Mouse (Mus musculus) gastrocnemius, postnatal 36 days (tissue): ENCODE measurements around the gene Fabp6. TPM values are rescaled to one million over a fixed set of nuclear protein-coding genes. Genes with fewer than 3 reads are reported as not detected.
A peak's percentile ranks its signal among the peaks of the same experiment; 100 is the strongest.

Source experiments
- DNase-seq, 2 experiments: peaks; one replicate each; pipeline ENCODE4 v3.0.0; 2022
- intact Hi-C: fragments of 180-260 bp; cut with DNase I; formaldehyde crosslinking; loops from one replicate; pipeline ENCODE4 v1.15.1; 2025
- total RNA-seq, 2 experiments: library from RNA; stranded (reverse); gene quantifications; 2 replicates each; pipeline ENCODE4 v1.2.3; 2021

Fabp6 gene
- total RNA-seq, 2 experiments from 2014 or later: not detected

- DNase-seq: peak; percentile 22 to 27
- intact Hi-C loops: no loop called here
Measured at GRCm38 (mm10) chr11:43549701-43550100, 51.6 kb downstream of the Fabp6 start.

GRCm38 (mm10) chr11:43548657-43549435, 52.5 kb downstream of the Fabp6 start:
- DNase-seq: no peak
- intact Hi-C loops: no loop called here

- no peak for DNase-seq
- intact Hi-C loops: no loop called here
Measured at GRCm38 (mm10) chr11:43548148-43548547, 53.2 kb downstream of the Fabp6 start.

- intact Hi-C loops: no loop called here
Measured at GRCm38 (mm10) chr11:43546678-43547077, 54.7 kb downstream of the Fabp6 start.

More at GRCm38 (mm10) chr11:43546678-43547077, 54.7 kb downstream of the Fabp6 start:
- no peak for DNase-seq

Other genes with a start within 250 kb of the Fabp6 start
- gene Pttg1, start 175.3 kb downstream of the Fabp6 start, total RNA-seq: 10 to 100 TPM; 39.5 to 44.0 TPM
- 10 to 100 TPM; 25.2 to 32.2 TPM for gene Slu7, start 167.8 kb downstream of the Fabp6 start, total RNA-seq
- gene C1qtnf2, start 127.3 kb downstream of the Fabp6 start, total RNA-seq: 1 to 10 TPM; 3.0 to 3.8 TPM
- gene Ccnjl, start 72.8 kb downstream of the Fabp6 start, total RNA-seq: under 1 TPM; 0.12 to 0.13 TPM
- not detected for gene 4933415A04Rik, start 14.5 kb downstream of the Fabp6 start, total RNA-seq
- gene Pwwp2a, start 80.5 kb upstream of the Fabp6 start, total RNA-seq: 10 to 100 TPM; 11.9 to 13.3 TPM
- gene Ttc1, start 146.5 kb upstream of the Fabp6 start, total RNA-seq: 10 to 100 TPM; 52.3 to 52.7 TPM